Mouse (Mus musculus): ENCODE measurements around the gene Scube2.

The Scube2 gene

GRCm38 (mm10) chr7:109795564-109795963 is 69.9 kb downstream of the Scube2 start:
- DNase-seq (ENCODE audit: low spot score) = no peak

- no peak for DNase-seq (ENCODE audit: low spot score)
These were observed 70.9 kb downstream of the Scube2 start for GRCm38 (mm10) chr7:109794556-109794955.

- peak; percentile 74 for DNase-seq (ENCODE audit: low spot score)
These were observed 72.7 kb downstream of the Scube2 start for GRCm38 (mm10) chr7:109792759-109793158.

GRCm38 (mm10) chr7:109790818-109791217 is 74.7 kb downstream of the Scube2 start:
- DNase-seq (ENCODE audit: low spot score) = no peak

- DNase-seq (ENCODE audit: low spot score) = no peak
These were observed 77.6 kb downstream of the Scube2 start for GRCm38 (mm10) chr7:109787860-109788259.

GRCm38 (mm10) chr7:109783281-109783680 is 82.2 kb downstream of the Scube2 start:
- no peak for DNase-seq (ENCODE audit: low spot score)

- peak; percentile 74 for DNase-seq (ENCODE audit: low spot score)
These were observed 83.8 kb downstream of the Scube2 start, which contains the start of gene Nrip3 for GRCm38 (mm10) chr7:109781470-109782203. Gene Nrip3 (minus strand): TSS chr7:109782025.

- DNase-seq (ENCODE audit: low spot score) = no peak
These were observed 84.4 kb downstream of the Scube2 start for GRCm38 (mm10) chr7:109781087-109781469.

GRCm38 (mm10) chr7:109772251-109772650 is 93.2 kb downstream of the Scube2 start:
- DNase-seq (ENCODE audit: low spot score) = no peak

- DNase-seq (ENCODE audit: low spot score) = no peak
These were observed 96.6 kb downstream of the Scube2 start for GRCm38 (mm10) chr7:109768699-109769383.

GRCm38 (mm10) chr7:109767575-109768350 is 97.7 kb downstream of the Scube2 start:
- no peak for DNase-seq (ENCODE audit: low spot score)

- DNase-seq (ENCODE audit: low spot score) = no peak
These were observed 101.5 kb downstream of the Scube2 start for GRCm38 (mm10) chr7:109764009-109764408.

- no peak for DNase-seq (ENCODE audit: low spot score)
These were observed 109.2 kb downstream of the Scube2 start for GRCm38 (mm10) chr7:109756291-109756690.

GRCm38 (mm10) chr7:109754034-109754433 is 111.4 kb downstream of the Scube2 start:
- DNase-seq (ENCODE audit: low spot score) = no peak

- peak; percentile 81 for DNase-seq (ENCODE audit: low spot score)
These were observed 113.2 kb downstream of the Scube2 start, which contains the start of gene Tmem9b for GRCm38 (mm10) chr7:109752008-109752925. Gene Tmem9b (minus strand): TSS chr7:109752875.

GRCm38 (mm10) chr7:109751427-109752007 is 114.0 kb downstream of the Scube2 start:
- no peak for DNase-seq (ENCODE audit: low spot score)
